Mouse (Mus musculus): ENCODE results near the gene Ssbp3. TPM values are rescaled to one million over a fixed set of nuclear protein-coding genes. Genes with fewer than 3 reads are reported as not detected.

Ssbp3 gene
- polyA plus RNA-seq, 1 experiment from 2014 or later, result 119 TPM

DNA sequence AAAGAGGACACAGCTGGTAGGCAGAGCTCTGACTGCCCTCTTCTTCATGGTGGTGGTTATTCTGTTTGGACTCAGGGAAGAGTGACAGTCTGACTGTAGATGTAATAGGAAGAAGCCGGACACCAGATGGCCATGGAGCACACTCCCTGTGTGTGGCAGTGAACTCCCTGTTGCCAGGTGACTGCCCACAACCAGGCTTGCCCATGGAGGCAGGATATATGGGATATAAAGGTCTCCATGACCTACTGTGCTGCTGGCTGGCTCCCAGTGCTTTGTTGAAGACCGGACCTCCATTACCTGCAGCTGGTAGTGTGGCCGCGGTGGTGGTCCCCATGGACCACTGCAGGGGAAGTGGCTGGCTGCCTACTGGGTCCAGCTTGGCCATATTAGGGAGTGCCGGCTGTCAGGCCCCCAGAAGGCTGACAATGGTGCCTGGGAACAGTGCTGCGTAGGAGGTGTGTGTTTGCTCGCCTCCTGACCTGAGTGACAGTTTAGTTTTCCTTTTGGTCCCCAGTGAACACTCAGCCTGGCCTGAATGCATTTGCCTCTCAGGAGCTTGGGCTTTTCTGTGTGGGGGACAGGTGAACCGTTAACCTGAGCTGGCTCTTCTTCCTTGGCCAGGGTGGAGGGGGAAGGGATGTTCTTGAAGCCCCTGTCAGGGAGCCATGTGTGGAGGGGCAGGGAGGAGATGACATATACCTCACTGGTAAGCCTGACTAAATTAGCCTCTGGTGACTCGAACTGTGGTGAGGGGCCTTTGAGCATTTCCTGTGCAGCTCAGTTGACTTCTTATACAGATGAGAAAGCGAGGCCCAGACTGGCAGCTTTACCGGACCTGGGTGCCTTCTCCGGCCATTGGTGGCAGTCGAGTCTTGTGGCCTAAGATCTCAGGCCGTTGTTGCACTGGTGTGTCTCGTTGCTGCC lies 62.2 kb downstream of the Ssbp3 start:
- H3K27ac ChIP-seq (replicated peaks), result peak overlapping the region; percentile 43; the same call in 1 of the 2 replicates
- H3K36me3 ChIP-seq, result peaks cover 28% of the 10 kb centered on the region; the same call in 1 of the 2 replicates
- no peak for DNase-seq (ENCODE audit: low spot score)
- 88% methylated on average over 15 of the region's 15 CpGs for WGBS
- H3K4me3 ChIP-seq, result no peak overlapping the region
- no peaks in the 10 kb centered on the region for H3K9me3 ChIP-seq (replicated peaks)
- peaks cover 97% of the 10 kb centered on the region for H3K4me1 ChIP-seq
- no peaks in the 10 kb centered on the region for H3K27me3 ChIP-seq (ENCODE audit: low read depth, poor library complexity, severe bottlenecking)

DNA sequence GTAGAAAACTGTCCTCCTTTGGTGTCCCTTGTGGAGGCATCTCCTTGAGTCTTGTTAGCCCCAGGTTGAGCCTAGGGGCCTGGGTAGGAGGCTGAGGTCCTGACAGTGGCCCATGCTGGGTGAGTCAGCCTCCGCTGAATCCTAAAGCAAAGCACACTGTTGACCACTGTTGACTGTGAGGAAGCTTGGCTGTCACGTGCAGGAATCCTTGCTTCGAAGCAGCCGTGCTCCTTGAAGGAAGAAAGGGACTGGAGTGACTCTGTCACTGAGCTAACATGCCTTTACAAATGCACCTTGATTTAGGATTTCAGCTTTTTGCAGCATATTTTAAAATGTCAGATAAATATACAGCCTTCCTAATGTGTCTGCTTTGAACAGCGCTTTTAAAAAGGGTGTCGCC lies 64.8 kb downstream of the Ssbp3 start:
- H3K27me3 ChIP-seq (ENCODE audit: low read depth, poor library complexity, severe bottlenecking), result no peaks in the 10 kb centered on the region
- DNase-seq (ENCODE audit: low spot score), result no peak
- H3K9me3 ChIP-seq (replicated peaks), result no peaks in the 10 kb centered on the region
- WGBS, result 80% methylated on average over 6 of the region's 6 CpGs
- no peak overlapping the region for H3K4me3 ChIP-seq
- peaks cover 100% of the 10 kb centered on the region for H3K4me1 ChIP-seq
- 0 out of 2 replicates have a peak overlapping the region, but pooled peaks have one; percentile 2 for H3K27ac ChIP-seq (replicated peaks)
- peaks cover 19% of the 10 kb centered on the region for H3K36me3 ChIP-seq

DNA sequence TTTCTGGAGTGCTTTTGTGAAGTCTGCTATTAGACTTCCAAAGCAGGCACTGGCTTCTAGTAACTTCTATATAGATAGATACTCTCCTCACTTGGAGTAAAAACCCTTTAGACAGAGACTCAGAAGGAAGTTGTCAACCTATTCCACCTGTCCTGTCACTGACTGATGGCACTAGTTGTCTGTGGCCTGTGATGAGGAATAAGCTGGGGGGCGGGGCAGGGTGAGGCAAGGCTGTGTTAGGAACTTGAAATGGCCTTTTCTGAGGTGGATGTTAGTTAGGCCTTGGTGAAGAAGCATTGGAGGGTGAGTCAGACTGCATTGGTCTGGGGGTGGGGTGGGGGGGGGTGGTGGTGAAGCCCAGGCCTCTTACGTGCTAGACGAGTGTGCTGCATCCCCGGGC lies 65.4 kb downstream of the Ssbp3 start:
- Histone ChIP-seq H3K27me3 (ENCODE audit: low read depth, poor library complexity, severe bottlenecking) (no peaks in the 10 kb centered on the region), H3K27ac (replicated peaks) (peak overlapping the region; percentile 75), H3K4me3 (no peak overlapping the region), H3K9me3 (replicated peaks) (no peaks in the 10 kb centered on the region), H3K4me1 (peaks cover 100% of the 10 kb centered on the region), H3K36me3 (peaks cover 17% of the 10 kb centered on the region)
- WGBS, result 47% methylated on average over 4 of the region's 4 CpGs
- DNase-seq (ENCODE audit: low spot score), result no peak

DNA sequence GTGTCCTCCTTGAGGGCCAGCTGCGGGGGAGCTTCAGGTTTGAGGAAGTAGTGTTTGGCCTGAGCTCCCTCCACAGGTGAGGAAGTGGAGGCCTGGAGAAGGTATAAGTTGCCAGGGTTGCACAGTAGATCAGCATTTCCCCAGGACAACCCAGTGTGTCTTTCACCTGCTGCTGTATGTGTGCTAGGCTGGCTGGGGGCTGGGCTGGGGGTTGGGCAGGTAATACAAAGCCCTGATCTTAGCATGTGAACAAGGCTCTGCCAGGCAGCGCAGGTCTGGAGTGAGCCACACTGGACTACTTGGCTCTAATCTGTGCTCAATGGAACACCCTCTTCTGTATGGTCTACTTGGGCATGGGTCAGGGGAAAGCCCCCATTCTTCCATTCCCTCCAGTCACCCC lies 66.1 kb downstream of the Ssbp3 start:
- peak overlapping the region; percentile 0; the same call in 1 of the 2 replicates for H3K4me3 ChIP-seq

DNA sequence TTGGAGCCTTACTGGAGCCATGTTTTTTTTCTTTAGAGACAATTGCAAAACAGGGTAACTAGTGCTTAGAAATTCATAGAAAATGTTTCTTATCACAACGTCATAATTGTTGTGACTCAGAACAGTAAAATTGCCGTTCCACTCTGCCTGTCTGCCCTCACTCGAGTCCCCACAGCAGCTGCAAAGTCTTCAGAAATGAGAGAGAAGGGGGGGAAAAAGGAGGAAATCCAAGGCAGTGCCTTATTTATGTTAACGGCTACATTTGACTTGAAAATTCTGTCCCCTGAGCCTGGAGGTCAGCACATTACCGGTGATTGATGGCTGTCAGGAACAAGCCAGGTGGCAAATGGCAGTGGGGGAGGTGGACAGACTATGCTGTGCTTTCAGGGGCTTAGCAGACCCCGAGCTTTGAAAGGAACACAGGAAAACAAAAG lies 66.7 kb downstream of the Ssbp3 start:
- H3K27me3 ChIP-seq (ENCODE audit: low read depth, poor library complexity, severe bottlenecking), result no peaks in the 10 kb centered on the region
- H3K27ac ChIP-seq (replicated peaks), result peak overlapping the region; percentile 75
- H3K9me3 ChIP-seq (replicated peaks), result no peaks in the 10 kb centered on the region
- peak overlapping the region; percentile 0; the same call in 1 of the 2 replicates for H3K4me3 ChIP-seq
- no peak for DNase-seq (ENCODE audit: low spot score)
- H3K36me3 ChIP-seq, result peaks cover 22% of the 10 kb centered on the region
- WGBS, result 19% methylated on average over 6 of the region's 6 CpGs
- H3K4me1 ChIP-seq, result peaks cover 99% of the 10 kb centered on the region

More for the DNA sequence above, 66.1 kb downstream of the Ssbp3 start:
- H3K9me3 ChIP-seq (replicated peaks), result no peaks in the 10 kb centered on the region
- WGBS, result 51% methylated on average over 2 of the region's 2 CpGs
- H3K36me3 ChIP-seq, result peaks cover 20% of the 10 kb centered on the region
- H3K27me3 ChIP-seq (ENCODE audit: low read depth, poor library complexity, severe bottlenecking), result no peaks in the 10 kb centered on the region
- H3K4me1 ChIP-seq, result peaks cover 100% of the 10 kb centered on the region
- DNase-seq (ENCODE audit: low spot score), result no peak
- peak overlapping the region; percentile 75 for H3K27ac ChIP-seq (replicated peaks)

DNA sequence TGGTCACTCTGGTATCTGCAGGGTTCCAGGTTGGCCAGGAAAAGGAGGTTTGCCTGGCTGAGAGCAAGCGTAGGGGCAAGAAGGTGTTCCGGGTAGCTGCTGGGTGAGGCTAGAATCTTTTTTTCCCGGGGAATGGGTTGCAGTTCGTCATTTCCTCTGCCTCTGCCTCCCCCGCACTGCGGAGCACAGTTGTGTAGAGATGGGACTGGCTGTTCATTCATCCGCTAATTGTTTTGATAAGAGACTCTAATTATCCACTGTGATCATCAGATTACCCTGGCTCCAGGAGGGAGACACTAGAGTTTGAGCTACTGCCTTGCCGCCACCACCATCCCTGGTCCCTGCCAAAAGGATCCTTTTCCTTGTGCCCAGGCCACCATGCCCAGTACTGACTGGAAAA lies 67.9 kb downstream of the Ssbp3 start:
- WGBS, result 50% methylated on average over 8 of the region's 8 CpGs
- Histone ChIP-seq H3K4me3 (peak overlapping the region; percentile 4; the same call in 1 of the 2 replicates), H3K27me3 (ENCODE audit: low read depth, poor library complexity, severe bottlenecking) (no peaks in the 10 kb centered on the region), H3K9me3 (replicated peaks) (no peaks in the 10 kb centered on the region), H3K27ac (replicated peaks) (peak overlapping the region; percentile 71), H3K4me1 (peaks cover 99% of the 10 kb centered on the region), H3K36me3 (peaks cover 22% of the 10 kb centered on the region)
- DNase-seq (ENCODE audit: low spot score), result no peak

DNA sequence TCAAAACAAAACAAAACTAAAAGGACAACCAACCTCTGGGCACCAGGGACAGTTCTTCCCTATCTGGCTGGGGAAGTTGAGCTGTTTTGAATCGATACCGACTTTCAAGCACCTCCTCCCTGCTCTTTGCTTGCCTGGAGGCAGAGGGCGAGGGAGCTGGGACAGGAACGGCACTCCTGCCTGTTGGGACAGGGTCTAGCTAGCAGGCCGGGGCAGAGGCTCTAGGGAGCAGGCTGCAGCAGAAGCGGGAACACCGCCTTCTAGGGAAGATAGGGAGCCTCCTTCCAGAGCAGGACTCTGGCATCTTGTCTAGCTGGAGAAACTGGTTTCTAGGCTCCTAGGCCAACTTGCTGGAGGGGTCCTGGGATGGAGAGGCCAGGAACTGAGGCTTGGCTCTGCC lies 70.2 kb downstream of the Ssbp3 start:
- WGBS, result 42% methylated on average over 7 of the region's 7 CpGs
- Histone ChIP-seq H3K36me3 (peaks cover 13% of the 10 kb centered on the region), H3K9me3 (replicated peaks) (no peaks in the 10 kb centered on the region), H3K27ac (replicated peaks) (peak overlapping the region; percentile 57; the same call in 1 of the 2 replicates), H3K4me1 (peaks cover 99% of the 10 kb centered on the region), H3K4me3 (no peak overlapping the region), H3K27me3 (ENCODE audit: low read depth, poor library complexity, severe bottlenecking) (0 out of 2 replicates have a peak, but pooled peaks cover 5% of the 10 kb centered on the region)
- no peak for DNase-seq (ENCODE audit: low spot score)

DNA sequence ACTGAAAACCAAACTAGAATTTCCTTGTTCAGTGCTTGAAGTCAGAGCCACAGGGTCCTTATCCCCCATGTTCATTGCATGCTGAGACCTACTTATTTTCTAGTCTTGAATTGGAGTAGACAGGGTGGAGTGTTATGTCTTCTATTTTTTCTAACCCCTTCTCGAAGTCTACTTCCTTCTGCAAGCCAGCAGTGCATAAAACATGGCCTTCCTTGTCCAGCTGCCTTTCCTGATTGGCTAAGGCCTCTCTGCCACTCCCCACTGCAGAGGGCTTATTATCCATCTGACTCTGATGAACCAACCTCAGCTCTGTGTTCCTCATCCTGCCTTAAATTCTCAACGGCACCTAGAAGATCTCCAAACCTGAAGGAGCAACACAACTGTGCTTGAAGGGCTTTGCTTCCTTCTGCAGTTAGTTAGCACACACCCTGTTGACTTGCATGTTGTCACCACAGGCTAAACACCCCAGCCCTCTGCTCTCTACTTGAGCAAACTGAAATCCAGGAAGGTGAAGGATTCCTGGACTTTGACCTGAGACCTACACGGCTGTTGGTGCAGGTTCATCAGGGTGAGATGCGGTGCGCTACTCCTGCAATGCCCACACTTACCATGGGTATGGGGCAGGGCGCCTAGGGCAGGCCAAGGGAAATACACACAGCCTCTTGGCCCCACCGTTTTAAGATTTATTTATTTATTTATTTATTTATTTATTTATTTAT lies 71.0 kb downstream of the Ssbp3 start:
- Histone ChIP-seq H3K27ac (replicated peaks) (no peak overlapping the region), H3K4me3 (no peak overlapping the region), H3K36me3 (peaks cover 13% of the 10 kb centered on the region), H3K4me1 (peaks cover 99% of the 10 kb centered on the region), H3K27me3 (ENCODE audit: low read depth, poor library complexity, severe bottlenecking) (peaks cover 8% of the 10 kb centered on the region; the same call in 1 of the 2 replicates), H3K9me3 (replicated peaks) (no peaks in the 10 kb centered on the region)
- WGBS, result 89% methylated on average over 7 of the region's 7 CpGs
- no peak for DNase-seq (ENCODE audit: low spot score)

DNA sequence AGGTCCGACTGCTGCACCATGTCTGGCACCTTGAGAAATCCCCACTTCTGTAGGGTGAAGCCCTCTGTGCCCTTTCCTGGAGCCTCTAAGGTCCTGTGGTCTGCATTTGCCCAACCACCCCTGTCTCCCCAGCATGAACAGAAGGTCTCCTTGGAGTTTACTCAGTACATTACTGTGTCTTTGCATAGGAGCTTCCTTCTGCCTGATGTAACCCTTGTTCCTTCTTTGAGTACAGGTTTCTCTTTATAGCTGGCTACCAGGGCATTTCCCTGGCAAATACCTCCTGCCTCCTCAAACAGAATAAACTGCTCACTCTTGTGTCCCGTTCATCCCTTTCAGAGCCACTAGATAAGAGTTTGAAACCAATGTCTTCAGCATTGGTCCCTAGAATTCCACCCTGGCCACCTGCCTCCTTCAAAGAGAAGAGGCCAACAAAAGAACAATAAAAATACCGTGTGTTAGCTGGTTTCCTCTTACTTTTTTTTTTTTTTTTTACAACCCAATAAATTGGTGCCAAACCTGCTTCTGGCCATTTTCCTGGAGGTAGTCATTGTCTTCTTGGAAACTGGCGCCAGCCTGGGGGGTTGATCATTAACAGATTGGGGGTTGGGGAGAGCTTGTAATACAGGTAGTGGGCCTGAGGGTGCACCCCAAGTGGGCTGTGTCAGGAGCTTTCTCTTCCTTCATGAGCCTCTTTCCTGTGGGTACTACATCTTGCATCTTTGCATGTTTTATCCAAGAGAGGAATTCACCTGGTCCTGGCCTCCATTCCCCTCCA lies 72.0 kb downstream of the Ssbp3 start:
- 71% methylated on average over 4 of the region's 4 CpGs for WGBS
- H3K27ac ChIP-seq (replicated peaks), result peak overlapping the region; percentile 46; the same call in 1 of the 2 replicates
- peaks cover 12% of the 10 kb centered on the region; the same call in 1 of the 2 replicates for H3K27me3 ChIP-seq (ENCODE audit: low read depth, poor library complexity, severe bottlenecking)
- H3K4me3 ChIP-seq, result no peak overlapping the region
- H3K4me1 ChIP-seq, result peaks cover 99% of the 10 kb centered on the region
- H3K36me3 ChIP-seq, result peaks cover 13% of the 10 kb centered on the region
- DNase-seq (ENCODE audit: low spot score), result no peak
- H3K9me3 ChIP-seq (replicated peaks), result no peaks in the 10 kb centered on the region

DNA sequence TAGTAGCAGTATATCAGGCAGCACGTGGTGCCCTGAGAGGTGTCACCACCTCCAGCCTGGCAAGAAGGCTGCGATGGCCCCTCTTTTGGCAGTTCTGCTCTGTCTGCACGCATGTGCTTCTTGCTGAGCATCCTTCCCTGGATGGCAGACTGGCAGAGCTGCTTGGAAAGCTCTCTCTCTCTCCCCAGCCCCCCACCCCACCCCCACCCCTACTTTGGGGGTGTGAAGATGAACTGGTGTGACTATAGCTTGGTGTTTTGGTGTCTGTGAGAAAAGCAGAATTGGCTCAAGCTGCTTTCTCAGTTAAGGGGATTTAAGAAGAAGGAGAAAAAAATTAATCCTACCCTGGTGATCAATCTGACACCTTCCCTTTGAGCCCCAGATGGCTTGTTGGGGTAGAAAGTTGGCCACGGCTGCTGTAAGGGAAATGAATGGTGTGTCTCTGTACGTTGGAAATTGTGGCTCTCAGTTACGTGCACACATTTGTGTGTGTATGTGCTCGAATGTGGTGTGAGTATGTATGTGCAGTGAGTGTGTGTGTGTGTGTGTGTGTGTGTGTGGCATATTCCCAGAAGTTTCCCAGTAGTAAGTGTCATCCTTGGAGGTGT lies 73.5 kb downstream of the Ssbp3 start:
- Histone ChIP-seq H3K27ac (replicated peaks) (peak overlapping the region; percentile 3), H3K9me3 (replicated peaks) (no peaks in the 10 kb centered on the region), H3K4me3 (no peak overlapping the region), H3K4me1 (peaks cover 99% of the 10 kb centered on the region), H3K27me3 (ENCODE audit: low read depth, poor library complexity, severe bottlenecking) (peaks cover 12% of the 10 kb centered on the region; the same call in 1 of the 2 replicates), H3K36me3 (peaks cover 13% of the 10 kb centered on the region)
- no peak for DNase-seq (ENCODE audit: low spot score)
- 75% methylated on average over 7 of the region's 7 CpGs for WGBS

DNA sequence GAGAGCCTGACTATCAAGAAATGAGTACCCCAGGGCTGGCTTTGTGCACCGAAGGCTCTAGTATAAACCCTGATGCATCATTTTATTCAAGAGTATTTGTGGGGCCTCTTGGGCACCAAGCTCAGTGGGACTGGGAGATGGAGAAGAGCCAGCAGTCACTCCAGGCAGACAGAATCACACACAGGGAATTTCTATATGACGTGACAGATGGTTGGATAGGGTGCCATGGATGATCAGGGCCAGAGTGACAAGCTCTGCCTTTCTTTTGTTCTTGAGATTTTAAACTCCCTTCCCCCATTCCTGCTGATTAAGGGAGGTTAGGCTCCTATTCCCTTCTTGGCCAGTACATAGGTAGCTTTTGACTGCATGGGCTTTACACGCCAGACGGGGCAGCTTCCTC lies 74.8 kb downstream of the Ssbp3 start:
- 0 out of 2 replicates have a peak, but pooled peaks cover 4% of the 10 kb centered on the region for H3K36me3 ChIP-seq
- H3K4me3 ChIP-seq, result peak overlapping the region; percentile 29; the same call in 1 of the 2 replicates
- peaks cover 99% of the 10 kb centered on the region for H3K4me1 ChIP-seq
- DNase-seq (ENCODE audit: low spot score), result no peak
- peaks cover 12% of the 10 kb centered on the region; the same call in 1 of the 2 replicates for H3K27me3 ChIP-seq (ENCODE audit: low read depth, poor library complexity, severe bottlenecking)
- peak overlapping the region; percentile 83 for H3K27ac ChIP-seq (replicated peaks)
- 73% methylated on average over 4 of the region's 4 CpGs for WGBS
- no peaks in the 10 kb centered on the region for H3K9me3 ChIP-seq (replicated peaks)

Data from midbrain, embryonic 10.5 days (tissue).